Mouse (Mus musculus): Measurements from ENCODE around the gene Cyb561d2. TPM values are rescaled to one million over a fixed set of nuclear protein-coding genes. Genes with fewer than 3 reads are reported as not detected.

The Cyb561d2 gene
- total RNA-seq, 1 experiment = 25.3 TPM

- H3K9ac ChIP-seq (ENCODE audit: insufficient read depth, low read depth, low read length, poor library complexity, severe bottlenecking) = peak overlapping the region; percentile 80
- in situ Hi-C loops (cut with MboI; ENCODE audit: low sequenced_read_pairs in 2 of 2, unreplicated experiment in 2 of 2) = no loop called here
- H3K4me3 ChIP-seq (ENCODE audit: insufficient read depth in 1 of 2, low read depth in 1 of 2, low read length in 2 of 2, poor library complexity in 1 of 2, severe bottlenecking in 1 of 2) = peak overlapping the region; percentile 67 to 81
- peaks cover 21% of the 10 kb centered on the region for H3K36me3 ChIP-seq (ENCODE audit: control insufficient read depth, insufficient read depth, low read length, poor library complexity, severe bottlenecking)
- no peak for DNase-seq (ENCODE audit: low read depth, low spot score)
- no peak overlapping the region for H3K27ac ChIP-seq (ENCODE audit: insufficient read depth, low read depth, low read length, poor library complexity, severe bottlenecking)
- peaks cover 0 to 25% of the 10 kb centered on the region in 2 experiments; a peak in 3 of 4 replicates for H3K4me1 ChIP-seq (ENCODE audit: control insufficient read depth in 2 of 2, insufficient read depth in 2 of 2, low read length in 2 of 2, poor library complexity in 1 of 2)
- no peak for TF ChIP-seq ZNF384 (IDR thresholded peaks at IDR 0.05; ENCODE audit: low read depth, low read length)
- no peak for TF ChIP-seq CHD2 (IDR thresholded peaks at IDR 0.05; ENCODE audit: low read depth, low read length)
- TF ChIP-seq HCFC1 (IDR thresholded peaks at IDR 0.05; ENCODE audit: borderline replicate concordance, insufficient read depth, low read length) = no peak
- no peak for TF ChIP-seq ZC3H11A (IDR thresholded peaks at IDR 0.05; ENCODE audit: borderline replicate concordance, low read depth, low read length)
- TF ChIP-seq MAFK (IDR thresholded peaks at IDR 0.05; ENCODE audit: insufficient read depth, low read depth, low read length) = no peak
- H3K9me3 ChIP-seq (ENCODE audit: control insufficient read depth, insufficient read depth, low read depth, low read length) = no peaks in the 10 kb centered on the region
Observed at GRCm38 (mm10) chr9:107569270-107569669, 27.3 kb upstream of the Cyb561d2 start.

GRCm38 (mm10) chr9:107568331-107569261, 26.6 kb upstream of the Cyb561d2 start:
- peaks cover 21% of the 10 kb centered on the region for H3K36me3 ChIP-seq (ENCODE audit: control insufficient read depth, insufficient read depth, low read length, poor library complexity, severe bottlenecking)
- no peaks in the 10 kb centered on the region for H3K9me3 ChIP-seq (ENCODE audit: control insufficient read depth, insufficient read depth, low read depth, low read length)
- peak overlapping the region; percentile 80 for H3K9ac ChIP-seq (ENCODE audit: insufficient read depth, low read depth, low read length, poor library complexity, severe bottlenecking)
- DNase-seq (ENCODE audit: low read depth, low spot score) = peak; percentile 90
- TF ChIP-seq HCFC1 (IDR thresholded peaks at IDR 0.05; ENCODE audit: borderline replicate concordance, insufficient read depth, low read length) (peak; percentile 49; the same call in 1 of the 2 replicates), ZNF384 (IDR thresholded peaks at IDR 0.05; ENCODE audit: low read depth, low read length) (no peak)
- H3K27ac ChIP-seq (ENCODE audit: insufficient read depth, low read depth, low read length, poor library complexity, severe bottlenecking) = no peak overlapping the region
- peak overlapping the region; percentile 67 to 81 for H3K4me3 ChIP-seq (ENCODE audit: insufficient read depth in 1 of 2, low read depth in 1 of 2, low read length in 2 of 2, poor library complexity in 1 of 2, severe bottlenecking in 1 of 2)
- peaks cover 0 to 25% of the 10 kb centered on the region in 2 experiments; a peak in 3 of 4 replicates for H3K4me1 ChIP-seq (ENCODE audit: control insufficient read depth in 2 of 2, insufficient read depth in 2 of 2, low read length in 2 of 2, poor library complexity in 1 of 2)
- in situ Hi-C loops (cut with MboI; ENCODE audit: low sequenced_read_pairs in 2 of 2, unreplicated experiment in 2 of 2) = no loop called here

GRCm38 (mm10) chr9:107567702-107568319, 25.8 kb upstream of the Cyb561d2 start, which contains the start of gene Hyal2:
Gene Hyal2 (plus strand): TSS chr9:107567945.
- Histone ChIP-seq H3K4me3 (ENCODE audit: insufficient read depth in 1 of 2, low read depth in 1 of 2, low read length in 2 of 2, poor library complexity in 1 of 2, severe bottlenecking in 1 of 2) (peak within 1 kb of the TSS; percentile 67 to 81), H3K4me1 (ENCODE audit: control insufficient read depth in 2 of 2, insufficient read depth in 2 of 2, low read length in 2 of 2, poor library complexity in 1 of 2) (peaks cover 0 to 25% of the 10 kb centered on the region in 2 experiments; a peak in 3 of 4 replicates), H3K9ac (ENCODE audit: insufficient read depth, low read depth, low read length, poor library complexity, severe bottlenecking) (peak within 1 kb of the TSS; percentile 35; the same call in 1 of the 2 replicates), H3K36me3 (ENCODE audit: control insufficient read depth, insufficient read depth, low read length, poor library complexity, severe bottlenecking) (peaks cover 21% of the 10 kb centered on the region), H3K9me3 (ENCODE audit: control insufficient read depth, insufficient read depth, low read depth, low read length) (no peaks in the 10 kb centered on the region), H3K27ac (ENCODE audit: insufficient read depth, low read depth, low read length, poor library complexity, severe bottlenecking) (no peak within 1 kb of the TSS)
- TF ChIP-seq MAFK (IDR thresholded peaks at IDR 0.05; ENCODE audit: insufficient read depth, low read depth, low read length) (no peak), CHD2 (IDR thresholded peaks at IDR 0.05; ENCODE audit: low read depth, low read length) (no peak), ZC3H11A (IDR thresholded peaks at IDR 0.05; ENCODE audit: borderline replicate concordance, low read depth, low read length) (no peak), ZNF384 (IDR thresholded peaks at IDR 0.05; ENCODE audit: low read depth, low read length) (no peak), HCFC1 (IDR thresholded peaks at IDR 0.05; ENCODE audit: borderline replicate concordance, insufficient read depth, low read length) (no peak)
- in situ Hi-C loops (cut with MboI; ENCODE audit: low sequenced_read_pairs in 2 of 2, unreplicated experiment in 2 of 2) = no loop called here
- DNase-seq (ENCODE audit: low read depth, low spot score) = no peak

- in situ Hi-C loops (cut with MboI; ENCODE audit: low sequenced_read_pairs in 2 of 2, unreplicated experiment in 2 of 2) = no loop called here
- H3K4me1 ChIP-seq (ENCODE audit: control insufficient read depth in 2 of 2, insufficient read depth in 2 of 2, low read length in 2 of 2, poor library complexity in 1 of 2) = peaks cover 0 to 25% of the 10 kb centered on the region in 2 experiments; a peak in 3 of 4 replicates
- H3K36me3 ChIP-seq (ENCODE audit: control insufficient read depth, insufficient read depth, low read length, poor library complexity, severe bottlenecking) = peaks cover 20% of the 10 kb centered on the region; the same call in 1 of the 2 replicates
- no peak overlapping the region for H3K9ac ChIP-seq (ENCODE audit: insufficient read depth, low read depth, low read length, poor library complexity, severe bottlenecking)
- DNase-seq (ENCODE audit: low read depth, low spot score) = no peak
- no peak overlapping the region for H3K4me3 ChIP-seq (ENCODE audit: insufficient read depth in 1 of 2, low read depth in 1 of 2, low read length in 2 of 2, poor library complexity in 1 of 2, severe bottlenecking in 1 of 2)
- H3K9me3 ChIP-seq (ENCODE audit: control insufficient read depth, insufficient read depth, low read depth, low read length) = no peaks in the 10 kb centered on the region
- no peak overlapping the region for H3K27ac ChIP-seq (ENCODE audit: insufficient read depth, low read depth, low read length, poor library complexity, severe bottlenecking)
- TF ChIP-seq ZC3H11A (IDR thresholded peaks at IDR 0.05; ENCODE audit: borderline replicate concordance, low read depth, low read length) = no peak
- TF ChIP-seq ZNF384 (IDR thresholded peaks at IDR 0.05; ENCODE audit: low read depth, low read length) = no peak
- TF ChIP-seq MAFK (IDR thresholded peaks at IDR 0.05; ENCODE audit: insufficient read depth, low read depth, low read length) = no peak
- no peak for TF ChIP-seq CHD2 (IDR thresholded peaks at IDR 0.05; ENCODE audit: low read depth, low read length)
- no peak for TF ChIP-seq HCFC1 (IDR thresholded peaks at IDR 0.05; ENCODE audit: borderline replicate concordance, insufficient read depth, low read length)
Observed at GRCm38 (mm10) chr9:107566855-107567254, 24.9 kb upstream of the Cyb561d2 start.

Measured in ES-E14 (cell line).